Comparison of ENCODE assay signal across 8 mouse cellular contexts in the genomic region with DNA sequence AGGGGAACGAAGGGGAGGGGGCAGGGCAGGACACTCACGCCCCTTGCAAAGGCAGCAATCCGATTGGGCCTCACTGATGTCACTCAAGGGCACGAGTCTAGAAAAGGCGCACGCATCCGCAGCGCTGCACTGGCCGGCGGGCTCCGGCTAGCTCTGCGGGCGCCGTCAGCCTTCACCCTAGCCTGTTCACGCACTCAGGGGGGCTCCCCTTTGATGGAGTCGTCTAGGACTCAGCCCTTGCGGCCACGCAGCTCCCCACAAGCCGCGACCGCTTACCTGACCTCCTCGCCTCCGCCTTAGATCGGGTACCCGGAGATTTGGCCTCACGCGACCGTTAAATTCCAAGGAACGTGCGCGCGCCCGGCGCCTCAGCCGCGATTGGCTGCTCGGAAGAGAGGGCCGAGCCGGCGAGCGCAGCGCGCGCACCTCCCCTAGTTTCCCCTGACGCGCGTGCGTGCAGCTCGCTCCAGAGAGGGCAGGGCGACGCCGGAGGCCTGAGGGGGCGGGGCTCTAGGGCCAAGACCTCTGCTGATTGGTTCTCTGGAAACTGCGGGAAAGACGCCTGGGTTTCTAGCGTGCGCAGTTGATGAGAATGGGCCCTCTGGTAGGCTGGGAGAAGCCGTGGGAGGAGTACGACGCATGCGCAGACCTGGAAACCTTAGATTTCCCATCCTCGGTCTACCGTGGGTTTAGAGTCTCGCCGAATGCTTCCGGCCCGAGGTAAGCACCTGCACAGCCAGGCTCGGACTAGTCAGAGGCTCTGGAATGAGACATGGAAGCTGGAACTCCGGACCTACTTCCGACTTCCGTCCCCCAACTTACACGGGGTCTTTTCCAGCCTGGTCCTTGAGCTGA. TPM values are rescaled to one million over a fixed set of nuclear protein-coding genes. Genes with fewer than 3 reads are reported as not detected.
DNase-seq lines count a peak whose midpoint lies in the region; ATAC-seq lines count a peak whose summit lies in the region.

A gene (minus strand): TSS at position 463 of the 855 bp plus-strand sequence.
A gene (plus strand): TSS at position 580 of the 855 bp plus-strand sequence.

- ATAC-seq in megakaryocyte progenitor cell, adult 5-6 weeks (replicated peaks; ENCODE audit: poor library complexity) = peak; percentile 92

- peak; percentile 100 for DNase-seq in adipocyte (ENCODE audit: low spot score)
- peak; percentile 100 for DNase-seq in embryo, embryonic 10 days (ENCODE audit: low spot score)
- DNase-seq in gastrocnemius, postnatal 10 days = peak; percentile 99
- DNase-seq in induced T-regulatory cell, adult 2 months (ENCODE audit: low read depth) = peak; percentile 100
- DNase-seq in left cerebral cortex, adult 9 months (ENCODE audit: low spot score in 2 of 2) = peak; percentile 99 to 100
- peak; percentile 100 for DNase-seq in right cerebral cortex, postnatal 14 days
- peak; percentile 99 for DNase-seq in urinary bladder, postnatal 36 days (ENCODE audit: low spot score in 2 of 2)

RNA-seq across cellular contexts. Expression of the first gene that starts in this region (rescaled TPM):
- 1 to 10 TPM; 4.8 to 6.1 TPM for total RNA-seq in gastrocnemius, postnatal 10 days (2021)
- total RNA-seq in megakaryocyte progenitor cell, adult 5-6 weeks (2015) = 16.6 and 18.3 TPM in 2 replicates
- total RNA-seq in megakaryocyte progenitor cell, adult 5-6 weeks (2017) = 18.9 and 25.2 TPM in 2 replicates

RNA-seq across cellular contexts. Expression of the second gene that starts in this region (rescaled TPM):
- 1 to 10 TPM; 7.3 to 9.5 TPM for total RNA-seq in gastrocnemius, postnatal 10 days (2021)
- 12.8 and 15.7 TPM in 2 replicates for total RNA-seq in megakaryocyte progenitor cell, adult 5-6 weeks (2015)
- 18.9 and 22.1 TPM in 2 replicates for total RNA-seq in megakaryocyte progenitor cell, adult 5-6 weeks (2017)

Comparison
In these comparisons a context has a peak if more than half of its experiments do, and no peak if none do; other contexts are left out.
1. Peak in every context shown above with its lines: DNase-seq and ATAC-seq.